Mouse (Mus musculus): ENCODE measurements at regions not wholly inside any gene's neighbourhood (a gene's known extent, or its start where the extent isn't known, plus 50 kb on each side); places are given as distances from the start of the nearest gene placed in this dataset.

DNA sequence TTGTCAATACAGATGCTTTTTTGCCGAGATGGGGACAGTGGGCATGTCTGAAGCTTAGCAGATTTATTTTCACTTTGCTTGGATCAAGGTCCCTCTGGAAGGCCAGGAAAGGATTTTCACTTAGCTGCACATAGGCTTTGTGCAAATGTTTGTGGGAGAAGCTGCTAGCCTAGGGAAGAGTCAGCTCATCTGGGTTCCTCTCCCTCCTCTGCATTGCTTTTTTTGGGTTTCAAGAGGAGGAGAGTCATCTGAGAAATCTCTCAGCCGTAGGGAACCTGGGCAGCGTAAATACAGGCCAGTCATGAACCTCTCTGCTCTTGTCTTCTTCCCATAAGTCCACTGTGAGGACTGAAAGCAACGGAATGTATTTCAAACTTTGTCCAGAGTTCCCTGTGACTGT is 68.0 kb upstream of the Foxo1 start:
- ATAC-seq (ENCODE audit: low FRiP score) = no peak

DNA sequence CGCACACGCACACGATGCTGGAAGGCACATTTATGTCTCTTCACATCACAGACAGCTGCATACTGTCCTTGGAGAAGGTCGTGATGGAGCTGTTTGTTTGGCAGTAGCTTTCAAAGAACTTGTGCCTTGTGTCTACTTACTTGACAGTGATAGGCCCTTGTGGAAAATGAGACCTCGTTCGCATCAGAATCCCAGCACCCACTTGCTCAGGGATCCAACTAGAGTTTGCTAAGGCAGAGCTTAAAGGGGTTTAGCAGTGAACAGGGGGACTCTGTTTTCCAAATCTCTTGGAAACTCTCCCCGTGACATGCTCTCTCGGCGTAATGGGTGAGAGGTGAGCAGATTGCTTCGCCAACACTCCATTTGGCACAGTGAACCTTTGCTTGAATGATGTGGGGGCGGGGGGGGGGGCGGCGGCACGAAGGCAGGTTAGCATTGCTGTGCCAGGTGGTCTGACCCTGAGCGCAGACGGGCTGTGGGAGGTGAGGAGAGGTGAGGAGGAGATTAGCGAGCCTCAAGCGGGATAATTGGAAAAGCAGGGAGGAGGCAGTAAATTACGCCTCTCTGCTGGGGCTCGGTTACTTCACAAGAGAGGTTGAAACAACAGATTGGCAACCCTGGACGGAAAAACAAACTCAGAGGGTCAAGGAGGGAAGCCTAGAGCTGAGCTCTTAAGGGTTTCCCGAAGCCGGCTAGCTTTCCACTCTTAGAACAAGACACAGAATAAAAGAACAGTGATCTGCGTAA is 57.4 kb upstream of the Foxo1 start:
- ATAC-seq (ENCODE audit: low FRiP score) (no peak), DNase-seq (ENCODE audit: low spot score, missing footprints) (peak; percentile 88)
- Histone ChIP-seq H3K27ac (ENCODE audit: low read depth, low read length) (no peak overlapping the region), H3K9ac (ENCODE audit: low read length) (no peak overlapping the region), H3K27me3 (ENCODE audit: control insufficient read depth, insufficient read depth, low read length) (no peaks in the 10 kb centered on the region), H3K9me3 (ENCODE audit: control insufficient read depth, low read length) (no peaks in the 10 kb centered on the region), H3K4me1 (ENCODE audit: control insufficient read depth, insufficient read depth, low read length) (peaks cover 5% of the 10 kb centered on the region; the same call in 1 of the 2 replicates), H3K4me2 (peak overlapping the region; percentile 29; the same call in 1 of the 2 replicates), H3K4me3 (ENCODE audit: low read depth, low read length) (0 out of 2 replicates have a peak overlapping the region, but pooled peaks have one; percentile 8), H3K36me3 (ENCODE audit: control insufficient read depth, insufficient read depth, low read length) (no peaks in the 10 kb centered on the region)
- WGBS = 18% methylated on average over 24 of the region's 24 CpGs

More for the DNA sequence above, 68.0 kb upstream of the Foxo1 start:
- H3K27me3 ChIP-seq (ENCODE audit: control insufficient read depth, insufficient read depth, low read length) = no peaks in the 10 kb centered on the region
- H3K4me3 ChIP-seq (ENCODE audit: low read depth, low read length) = no peak overlapping the region
- no peak overlapping the region for H3K27ac ChIP-seq (ENCODE audit: low read depth, low read length)
- no peak overlapping the region for H3K4me2 ChIP-seq
- H3K4me1 ChIP-seq (ENCODE audit: control insufficient read depth, insufficient read depth, low read length) = 0 out of 2 replicates have a peak, but pooled peaks cover 7% of the 10 kb centered on the region
- no peak overlapping the region for H3K9ac ChIP-seq (ENCODE audit: low read length)
- H3K36me3 ChIP-seq (ENCODE audit: control insufficient read depth, insufficient read depth, low read length) = no peaks in the 10 kb centered on the region
- WGBS = 79% methylated on average over 4 of the region's 4 CpGs
- no peak for DNase-seq (ENCODE audit: low spot score, missing footprints)
- H3K9me3 ChIP-seq (ENCODE audit: control insufficient read depth, low read length) = no peaks in the 10 kb centered on the region

DNA sequence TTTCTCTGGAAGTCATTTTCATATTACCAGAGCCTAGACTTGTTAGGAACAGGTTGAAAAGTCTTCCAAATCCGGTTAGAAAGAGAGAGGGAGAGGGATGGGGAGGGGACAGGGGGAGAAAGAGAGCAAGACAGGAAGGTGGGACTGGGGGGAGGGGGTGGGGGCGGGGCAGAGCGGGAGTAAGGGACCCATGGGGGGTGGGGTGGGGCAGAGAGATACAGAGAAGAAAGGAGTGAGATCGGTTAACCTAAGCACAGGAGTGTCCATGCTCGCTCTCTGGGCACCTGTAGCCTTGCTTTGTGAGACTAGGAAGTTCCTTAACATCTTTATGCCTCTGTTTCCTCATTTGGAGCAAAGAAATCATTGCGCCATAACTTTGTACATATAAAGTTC is 56.8 kb upstream of the Foxo1 start:
- 18% methylated on average over 6 of the region's 6 CpGs for WGBS
- no peak for ATAC-seq (ENCODE audit: low FRiP score)
- H3K9me3 ChIP-seq (ENCODE audit: control insufficient read depth, low read length) = no peaks in the 10 kb centered on the region
- no peaks in the 10 kb centered on the region for H3K36me3 ChIP-seq (ENCODE audit: control insufficient read depth, insufficient read depth, low read length)
- H3K27me3 ChIP-seq (ENCODE audit: control insufficient read depth, insufficient read depth, low read length) = no peaks in the 10 kb centered on the region
- DNase-seq (ENCODE audit: low spot score, missing footprints) = no peak
- no peak overlapping the region for H3K4me3 ChIP-seq (ENCODE audit: low read depth, low read length)
- H3K27ac ChIP-seq (ENCODE audit: low read depth, low read length) = no peak overlapping the region
- no peak overlapping the region for H3K9ac ChIP-seq (ENCODE audit: low read length)
- no peak overlapping the region for H3K4me2 ChIP-seq
- peaks cover 5% of the 10 kb centered on the region; the same call in 1 of the 2 replicates for H3K4me1 ChIP-seq (ENCODE audit: control insufficient read depth, insufficient read depth, low read length)

DNA sequence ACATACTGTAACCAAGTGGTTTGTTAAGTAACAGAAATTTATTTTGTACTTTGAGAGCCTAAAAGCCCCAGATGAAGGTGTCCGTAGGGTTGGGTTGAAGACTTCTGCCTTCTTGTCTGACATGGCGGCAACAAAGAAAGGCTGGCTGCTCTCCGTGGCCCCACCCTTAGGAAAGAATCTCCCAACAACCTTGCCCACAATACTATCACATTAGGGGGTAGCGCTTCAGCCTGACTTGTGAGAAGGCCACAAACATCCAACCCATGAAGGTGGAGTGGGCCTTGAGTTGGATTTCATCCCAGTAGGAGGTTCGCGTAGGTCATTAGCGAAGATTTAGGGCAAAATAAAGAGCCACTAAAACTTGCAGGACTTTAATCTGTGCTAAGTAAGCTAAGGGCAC is 54.0 kb upstream of the Foxo1 start:
- 95% methylated on average over 7 of the region's 7 CpGs for WGBS
- ATAC-seq (ENCODE audit: low FRiP score) (no peak), DNase-seq (ENCODE audit: low spot score, missing footprints) (no peak)
- no peaks in the 10 kb centered on the region for H3K36me3 ChIP-seq (ENCODE audit: control insufficient read depth, insufficient read depth, low read length)
- H3K4me2 ChIP-seq = no peak overlapping the region
- H3K9me3 ChIP-seq (ENCODE audit: control insufficient read depth, low read length) = no peaks in the 10 kb centered on the region
- H3K4me1 ChIP-seq (ENCODE audit: control insufficient read depth, insufficient read depth, low read length) = peaks cover 5% of the 10 kb centered on the region; the same call in 1 of the 2 replicates
- no peak overlapping the region for H3K4me3 ChIP-seq (ENCODE audit: low read depth, low read length)
- H3K27me3 ChIP-seq (ENCODE audit: control insufficient read depth, insufficient read depth, low read length) = no peaks in the 10 kb centered on the region
- H3K9ac ChIP-seq (ENCODE audit: low read length) = no peak overlapping the region
- H3K27ac ChIP-seq (ENCODE audit: low read depth, low read length) = no peak overlapping the region

DNA sequence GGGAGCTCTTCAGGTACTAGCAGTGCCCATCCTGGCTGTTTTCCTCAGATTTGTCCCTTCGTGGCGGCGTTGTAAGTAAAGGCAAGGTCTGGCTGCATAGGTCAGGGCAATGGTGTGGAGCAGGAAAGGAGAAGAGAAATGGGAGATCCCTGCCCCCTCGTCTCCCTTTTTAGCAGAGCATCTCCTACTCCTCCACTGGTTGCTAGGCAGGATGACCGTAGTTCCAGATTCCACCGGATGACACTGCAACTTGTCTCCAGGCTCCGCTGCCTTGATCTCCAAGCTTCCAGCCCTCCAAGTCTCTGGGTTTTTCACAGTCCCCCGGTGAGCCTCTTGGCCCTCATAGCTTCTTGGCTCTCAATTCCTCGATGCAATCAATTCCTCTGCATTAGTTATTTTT is 53.1 kb upstream of the Foxo1 start:
- WGBS = 94% methylated on average over 9 of the region's 9 CpGs
- no peak overlapping the region for H3K4me3 ChIP-seq (ENCODE audit: low read depth, low read length)
- H3K27me3 ChIP-seq (ENCODE audit: control insufficient read depth, insufficient read depth, low read length) = no peaks in the 10 kb centered on the region
- ATAC-seq (ENCODE audit: low FRiP score) (no peak), DNase-seq (ENCODE audit: low spot score, missing footprints) (no peak)
- no peak overlapping the region for H3K4me2 ChIP-seq
- H3K36me3 ChIP-seq (ENCODE audit: control insufficient read depth, insufficient read depth, low read length) = no peaks in the 10 kb centered on the region
- H3K27ac ChIP-seq (ENCODE audit: low read depth, low read length) = no peak overlapping the region
- no peaks in the 10 kb centered on the region for H3K9me3 ChIP-seq (ENCODE audit: control insufficient read depth, low read length)
- peaks cover 5% of the 10 kb centered on the region; the same call in 1 of the 2 replicates for H3K4me1 ChIP-seq (ENCODE audit: control insufficient read depth, insufficient read depth, low read length)
- H3K9ac ChIP-seq (ENCODE audit: low read length) = no peak overlapping the region

Measured in midbrain, embryonic 11.5 days (tissue).